Mouse (Mus musculus): ENCODE results near the gene Itprid2. TPM values are rescaled to one million over a fixed set of nuclear protein-coding genes. Genes with fewer than 3 reads are reported as not detected.

Gene Itprid2
- total and polyA plus RNA-seq, 2 experiments from 2014 or later: 4.0 to 11.6 TPM

- Histone ChIP-seq H3K9ac (replicated peaks; ENCODE audit: low read depth, low read length) (no peak overlapping the region), H3K4me3 (ENCODE audit: low read depth, low read length) (no peak overlapping the region), H3K36me3 (replicated peaks; ENCODE audit: control insufficient read depth, insufficient read depth, low read length) (no peaks in the 10 kb centered on the region), H3K9me3 (replicated peaks; ENCODE audit: control insufficient read depth, low read length) (no peaks in the 10 kb centered on the region), H3K27me3 (ENCODE audit: control insufficient read depth, insufficient read depth, low read length) (no peaks in the 10 kb centered on the region), H3K4me2 (ENCODE audit: low read depth, low read length) (no peak overlapping the region), H3K4me1 (ENCODE audit: control insufficient read depth, insufficient read depth) (peaks cover 8% of the 10 kb centered on the region; the same call in 1 of the 2 replicates), H3K27ac (ENCODE audit: low read depth) (peak overlapping the region; percentile 58)
- ATAC-seq (ENCODE audit: insufficient read depth, low read depth) (no peak), DNase-seq (ENCODE audit: low spot score) (no peak)
- no peak for TF ChIP-seq CTCF (IDR thresholded peaks at IDR 0.05; ENCODE audit: low read depth)
- no peak for TF ChIP-seq EP300 (IDR thresholded peaks at IDR 0.05; ENCODE audit: low read depth)
- 74% methylated on average over 6 of the region's 6 CpGs for WGBS
These were observed 32.8 kb upstream of the Itprid2 start for GRCm38 (mm10) chr2:79602306-79602705.

DNA sequence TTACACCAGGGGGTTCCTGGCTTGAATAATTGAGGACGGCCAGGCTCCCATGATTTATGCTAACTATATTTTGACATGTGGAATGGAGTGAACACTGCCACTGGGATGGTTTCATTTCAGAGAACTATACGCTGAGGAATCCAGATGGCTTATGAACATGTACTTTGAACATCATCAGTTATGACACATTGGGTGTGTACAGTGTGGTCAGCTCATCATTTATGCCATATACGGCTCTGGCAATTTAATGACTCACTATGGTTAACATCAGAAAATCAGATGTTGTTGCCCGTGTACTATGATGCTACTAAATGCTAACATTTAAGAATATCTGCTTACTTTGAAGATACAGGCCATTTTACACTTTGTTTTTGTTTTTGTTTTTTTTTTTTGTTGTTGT, 31.8 kb upstream of the Itprid2 start:
- Histone ChIP-seq H3K27me3 (ENCODE audit: control insufficient read depth, insufficient read depth, low read length) (no peaks in the 10 kb centered on the region), H3K27ac (ENCODE audit: low read depth) (no peak overlapping the region), H3K9ac (replicated peaks; ENCODE audit: low read depth, low read length) (no peak overlapping the region), H3K4me3 (ENCODE audit: low read depth, low read length) (no peak overlapping the region), H3K4me1 (ENCODE audit: control insufficient read depth, insufficient read depth) (peaks cover 8% of the 10 kb centered on the region; the same call in 1 of the 2 replicates), H3K9me3 (replicated peaks; ENCODE audit: control insufficient read depth, low read length) (no peaks in the 10 kb centered on the region), H3K36me3 (replicated peaks; ENCODE audit: control insufficient read depth, insufficient read depth, low read length) (no peaks in the 10 kb centered on the region), H3K4me2 (ENCODE audit: low read depth, low read length) (no peak overlapping the region)
- WGBS: 85% methylated on average over 4 of the region's 4 CpGs
- no peak for ATAC-seq (ENCODE audit: insufficient read depth, low read depth)
- TF ChIP-seq CTCF (IDR thresholded peaks at IDR 0.05; ENCODE audit: low read depth) (no peak), EP300 (IDR thresholded peaks at IDR 0.05; ENCODE audit: low read depth) (no peak)
- DNase-seq (ENCODE audit: low spot score): no peak

GRCm38 (mm10) chr2:79606033-79606432, 29.1 kb upstream of the Itprid2 start:
- WGBS: 48% methylated on average over 2 of the region's 2 CpGs
- no peaks in the 10 kb centered on the region for H3K9me3 ChIP-seq (replicated peaks; ENCODE audit: control insufficient read depth, low read length)
- TF ChIP-seq CTCF (IDR thresholded peaks at IDR 0.05; ENCODE audit: low read depth) (no peak), EP300 (IDR thresholded peaks at IDR 0.05; ENCODE audit: low read depth) (no peak)
- no peak overlapping the region for H3K4me3 ChIP-seq (ENCODE audit: low read depth, low read length)
- no peak for ATAC-seq (ENCODE audit: insufficient read depth, low read depth)
- no peaks in the 10 kb centered on the region for H3K36me3 ChIP-seq (replicated peaks; ENCODE audit: control insufficient read depth, insufficient read depth, low read length)
- H3K9ac ChIP-seq (replicated peaks; ENCODE audit: low read depth, low read length): no peak overlapping the region
- no peak overlapping the region for H3K4me2 ChIP-seq (ENCODE audit: low read depth, low read length)
- no peaks in the 10 kb centered on the region for H3K27me3 ChIP-seq (ENCODE audit: control insufficient read depth, insufficient read depth, low read length)
- no peak for DNase-seq (ENCODE audit: low spot score)
- peaks cover 8% of the 10 kb centered on the region; the same call in 1 of the 2 replicates for H3K4me1 ChIP-seq (ENCODE audit: control insufficient read depth, insufficient read depth)
- H3K27ac ChIP-seq (ENCODE audit: low read depth): no peak overlapping the region

DNA sequence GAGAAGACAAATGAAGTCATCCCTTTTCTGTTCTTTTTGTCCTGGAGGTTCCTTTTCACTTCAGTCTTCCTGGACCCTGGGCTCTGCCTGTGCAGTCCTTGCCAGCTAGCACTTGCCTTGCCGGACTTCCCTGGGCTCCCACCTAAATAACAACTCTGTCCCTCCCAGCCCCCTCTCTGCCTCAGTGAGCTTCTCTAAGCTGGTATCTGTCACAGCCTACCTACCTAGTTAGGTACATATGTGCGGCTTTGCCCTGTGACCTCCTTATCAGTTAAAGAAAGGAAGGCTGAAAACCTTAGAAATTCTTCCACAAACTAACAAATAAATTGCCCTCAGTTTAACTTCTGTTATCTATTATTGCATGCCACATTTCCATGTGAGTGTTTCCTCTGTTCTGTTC, 28.0 kb upstream of the Itprid2 start:
- 67% methylated on average over 2 of the region's 2 CpGs for WGBS
- no peak overlapping the region for H3K4me2 ChIP-seq (ENCODE audit: low read depth, low read length)

DNA sequence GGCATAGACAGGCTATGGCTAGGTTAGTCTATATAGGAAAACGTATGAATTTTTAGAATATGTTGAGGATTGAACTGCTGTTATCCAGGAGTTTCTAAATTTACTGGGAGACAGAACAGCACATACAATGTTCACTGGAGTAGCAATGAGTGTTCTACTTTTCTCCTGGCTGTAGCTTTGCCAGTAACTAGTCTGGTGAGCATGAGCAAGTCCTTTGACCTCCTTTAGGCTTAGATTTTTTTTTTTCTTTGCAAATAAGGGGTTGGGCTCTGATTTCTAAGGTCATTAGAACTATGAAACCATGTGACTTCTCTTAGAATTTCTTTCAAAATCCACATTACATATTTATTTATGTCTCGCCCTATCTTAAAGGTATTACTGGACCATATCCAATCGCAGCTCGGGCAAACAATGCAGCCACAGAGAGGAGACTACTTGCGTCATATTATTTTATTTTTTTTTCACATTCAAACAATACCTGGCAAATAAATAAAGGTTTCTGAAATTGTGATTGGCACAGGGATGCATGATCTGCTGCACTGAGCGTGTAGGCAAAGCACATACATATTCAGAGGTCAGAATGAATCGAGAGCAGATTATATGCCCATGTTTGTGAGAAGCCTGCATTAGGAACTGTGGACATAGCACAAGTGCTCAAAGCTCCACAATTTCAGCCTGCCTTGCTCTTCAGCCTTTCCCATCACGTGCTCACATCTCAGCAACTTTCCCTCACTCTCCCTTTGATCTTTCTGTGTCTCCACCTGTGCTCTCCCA, 26.7 kb upstream of the Itprid2 start:
- H3K4me3 ChIP-seq (ENCODE audit: low read depth, low read length): no peak overlapping the region
- H3K4me1 ChIP-seq (ENCODE audit: control insufficient read depth, insufficient read depth): no peaks in the 10 kb centered on the region
- no peak for ATAC-seq (ENCODE audit: insufficient read depth, low read depth)
- H3K9ac ChIP-seq (replicated peaks; ENCODE audit: low read depth, low read length): no peak overlapping the region
- H3K27ac ChIP-seq (ENCODE audit: low read depth): no peak overlapping the region
- no peak for DNase-seq (ENCODE audit: low spot score)
- no peaks in the 10 kb centered on the region for H3K27me3 ChIP-seq (ENCODE audit: control insufficient read depth, insufficient read depth, low read length)
- TF ChIP-seq CTCF (IDR thresholded peaks at IDR 0.05; ENCODE audit: low read depth) (no peak), EP300 (IDR thresholded peaks at IDR 0.05; ENCODE audit: low read depth) (no peak)
- H3K4me2 ChIP-seq (ENCODE audit: low read depth, low read length): no peak overlapping the region
- H3K9me3 ChIP-seq (replicated peaks; ENCODE audit: control insufficient read depth, low read length): no peaks in the 10 kb centered on the region
- WGBS: 82% methylated on average over 8 of the region's 8 CpGs
- H3K36me3 ChIP-seq (replicated peaks; ENCODE audit: control insufficient read depth, insufficient read depth, low read length): no peaks in the 10 kb centered on the region

More for the DNA sequence above, 28.0 kb upstream of the Itprid2 start:
- no peaks in the 10 kb centered on the region for H3K36me3 ChIP-seq (replicated peaks; ENCODE audit: control insufficient read depth, insufficient read depth, low read length)
- H3K9me3 ChIP-seq (replicated peaks; ENCODE audit: control insufficient read depth, low read length): no peaks in the 10 kb centered on the region
- ATAC-seq (ENCODE audit: insufficient read depth, low read depth) (no peak), DNase-seq (ENCODE audit: low spot score) (no peak)
- no peak overlapping the region for H3K9ac ChIP-seq (replicated peaks; ENCODE audit: low read depth, low read length)
- no peaks in the 10 kb centered on the region for H3K4me1 ChIP-seq (ENCODE audit: control insufficient read depth, insufficient read depth)
- TF ChIP-seq EP300 (IDR thresholded peaks at IDR 0.05; ENCODE audit: low read depth) (no peak), CTCF (IDR thresholded peaks at IDR 0.05; ENCODE audit: low read depth) (no peak)
- no peaks in the 10 kb centered on the region for H3K27me3 ChIP-seq (ENCODE audit: control insufficient read depth, insufficient read depth, low read length)
- no peak overlapping the region for H3K4me3 ChIP-seq (ENCODE audit: low read depth, low read length)
- H3K27ac ChIP-seq (ENCODE audit: low read depth): no peak overlapping the region

GRCm38 (mm10) chr2:79610894-79611293, 24.3 kb upstream of the Itprid2 start:
- Histone ChIP-seq H3K4me3 (ENCODE audit: low read depth, low read length) (no peak overlapping the region), H3K9ac (replicated peaks; ENCODE audit: low read depth, low read length) (no peak overlapping the region), H3K36me3 (replicated peaks; ENCODE audit: control insufficient read depth, insufficient read depth, low read length) (no peaks in the 10 kb centered on the region), H3K9me3 (replicated peaks; ENCODE audit: control insufficient read depth, low read length) (no peaks in the 10 kb centered on the region), H3K27ac (ENCODE audit: low read depth) (no peak overlapping the region), H3K27me3 (ENCODE audit: control insufficient read depth, insufficient read depth, low read length) (no peaks in the 10 kb centered on the region), H3K4me2 (ENCODE audit: low read depth, low read length) (no peak overlapping the region), H3K4me1 (ENCODE audit: control insufficient read depth, insufficient read depth) (no peaks in the 10 kb centered on the region)
- ATAC-seq (ENCODE audit: insufficient read depth, low read depth): no peak
- WGBS: 25% methylated on average over 3 of the region's 3 CpGs
- DNase-seq (ENCODE audit: low spot score): no peak
- TF ChIP-seq EP300 (IDR thresholded peaks at IDR 0.05; ENCODE audit: low read depth) (no peak), CTCF (IDR thresholded peaks at IDR 0.05; ENCODE audit: low read depth) (no peak)
